Mouse (Mus musculus) left cerebral cortex, postnatal 36 days (tissue): ENCODE measurements around the gene Insl6. TPM values are rescaled to one million over a fixed set of nuclear protein-coding genes. Genes with fewer than 3 reads are reported as not detected.

Source experiments
- DNase-seq, 2 experiments: peaks; one replicate each; pipeline ENCODE4 v3.0.0; 2021 to 2022; ENCODE audit warnings: low spot score in 2 of 2, mixed read lengths in 1 of 2
- intact Hi-C: fragments of 180-260 bp; cut with DNase I; formaldehyde crosslinking; loops from one replicate; pipeline ENCODE4 v1.15.1; 2025
- total RNA-seq, 2 experiments: library from RNA; stranded (reverse); gene quantifications; 2 replicates each; pipeline ENCODE4 v1.2.3; 2021

Gene Insl6
- total RNA-seq, 2 experiments from 2014 or later, result 0.96 TPM; not detected in 1

DNA sequence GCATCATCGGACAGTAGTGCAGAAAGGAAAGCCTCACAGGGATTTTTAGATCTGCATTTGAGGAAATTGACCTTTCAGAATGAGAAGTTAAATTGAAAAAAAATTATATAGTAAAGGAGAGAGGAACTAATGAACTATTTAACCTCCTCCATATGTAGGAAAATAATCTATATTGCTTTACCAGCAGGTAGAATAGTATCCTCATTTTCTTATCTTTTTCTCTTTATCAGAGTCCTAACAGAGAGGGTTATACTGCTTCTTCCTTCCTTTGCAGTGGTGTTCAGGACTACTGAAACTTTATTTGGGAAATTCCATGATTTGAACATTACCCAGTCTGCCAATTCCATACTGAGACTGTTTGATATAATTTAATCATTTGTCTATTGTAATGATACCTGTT, 27.8 kb downstream of the Insl6 start:
- no peak for DNase-seq
- intact Hi-C loops, result no loop called here

DNA sequence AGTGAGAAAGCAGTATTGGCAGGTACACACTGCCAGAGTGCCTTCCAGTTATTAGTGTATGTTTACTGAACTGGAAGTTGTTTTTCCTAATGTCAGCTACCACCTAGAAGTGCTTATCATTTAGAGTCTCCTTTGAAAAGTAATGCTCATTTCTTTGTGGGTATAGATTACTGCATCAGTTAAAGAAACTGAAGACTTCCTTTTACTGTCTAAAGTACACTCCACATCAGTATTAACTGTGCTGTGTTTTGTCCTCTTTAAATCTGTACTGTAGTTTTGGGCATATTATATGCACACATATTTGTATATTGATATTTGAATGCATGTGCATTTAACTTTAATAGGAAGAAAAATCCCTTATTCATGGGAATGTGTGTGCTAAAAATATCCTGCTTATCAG, 29.0 kb downstream of the Insl6 start:
- no peak for DNase-seq
- intact Hi-C loops, result no loop called here

DNA sequence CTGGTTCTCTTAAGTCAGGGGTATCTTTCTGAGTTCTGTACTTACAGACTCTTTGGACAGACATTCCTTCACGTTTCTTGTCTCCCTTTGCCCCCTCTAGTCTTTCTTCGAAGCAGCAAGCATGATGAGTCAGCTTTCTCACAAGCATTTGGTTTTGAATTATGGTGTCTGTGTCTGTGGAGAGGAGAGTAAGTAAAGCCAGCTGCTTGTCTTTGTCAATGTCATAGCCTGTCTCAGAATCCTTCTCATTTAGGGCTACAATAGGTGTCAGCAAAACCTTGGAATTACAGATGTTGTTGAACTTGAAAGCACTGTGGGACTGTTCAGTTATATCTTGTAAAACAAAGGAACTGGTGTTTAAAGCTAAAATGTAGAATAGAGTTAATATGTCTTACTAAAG, 30.4 kb downstream of the Insl6 start:
- no peak for DNase-seq
- intact Hi-C loops, result no loop called here

DNA sequence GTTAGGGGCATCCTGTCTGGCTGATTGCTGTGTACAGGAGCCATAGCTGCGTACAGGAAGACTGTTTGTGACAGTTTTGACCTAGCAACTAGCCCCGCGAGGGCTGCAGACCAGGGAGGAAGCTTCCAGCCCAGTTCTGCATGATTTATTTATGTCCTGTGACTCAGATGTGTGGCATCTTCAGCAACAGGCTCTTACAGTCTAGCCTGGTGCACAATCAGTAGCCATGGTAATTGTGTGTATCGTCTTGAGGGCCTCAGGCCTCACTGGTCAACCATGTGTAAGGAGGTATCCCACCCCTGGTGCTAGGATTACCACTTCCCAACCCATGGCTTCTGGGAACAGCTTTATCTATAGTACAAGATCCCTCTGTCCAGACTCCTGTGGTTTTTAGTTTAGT, 32.6 kb downstream of the Insl6 start:
- intact Hi-C loops, result no loop called here
- DNase-seq, result no peak

DNA sequence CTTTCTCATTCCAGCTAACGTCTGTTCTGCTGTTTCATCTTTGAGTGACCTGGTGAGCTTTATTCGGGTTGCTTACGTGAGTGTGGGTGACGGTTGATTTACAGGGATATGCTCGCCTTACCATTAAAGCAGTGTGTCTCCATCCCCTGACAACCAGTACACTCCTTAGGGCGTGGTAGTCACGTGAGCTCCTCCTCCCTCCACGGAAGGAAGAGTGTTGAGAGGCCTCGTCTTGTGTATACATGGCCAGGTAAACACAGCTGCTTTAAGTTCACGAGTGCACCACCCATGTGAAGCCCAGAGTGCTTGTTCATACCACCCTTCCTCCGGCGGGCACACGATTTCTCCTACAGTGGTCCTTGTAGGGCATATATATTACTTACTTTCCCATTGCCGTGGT, 33.6 kb downstream of the Insl6 start:
- DNase-seq, result no peak
- intact Hi-C loops, result no loop called here

DNA sequence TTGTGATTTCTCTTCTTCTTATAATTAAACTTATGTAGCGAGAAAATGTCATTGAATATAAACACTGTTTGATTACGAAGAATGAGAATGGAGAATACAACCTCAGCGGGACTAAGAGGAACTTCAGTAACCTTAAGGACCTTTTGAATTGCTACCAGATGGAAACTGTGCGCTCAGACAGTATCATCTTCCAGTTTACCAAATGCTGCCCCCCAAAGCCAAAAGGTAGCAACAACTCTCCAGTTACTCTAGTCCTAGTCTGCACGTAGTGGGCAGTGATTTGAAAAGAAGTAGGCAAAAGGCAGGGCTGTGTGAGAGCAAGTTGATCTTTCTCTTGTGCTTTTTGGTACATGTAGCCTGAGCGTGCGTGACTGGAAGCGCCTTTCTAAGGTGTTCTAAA, 37.3 kb downstream of the Insl6 start:
- DNase-seq, result no peak

DNA sequence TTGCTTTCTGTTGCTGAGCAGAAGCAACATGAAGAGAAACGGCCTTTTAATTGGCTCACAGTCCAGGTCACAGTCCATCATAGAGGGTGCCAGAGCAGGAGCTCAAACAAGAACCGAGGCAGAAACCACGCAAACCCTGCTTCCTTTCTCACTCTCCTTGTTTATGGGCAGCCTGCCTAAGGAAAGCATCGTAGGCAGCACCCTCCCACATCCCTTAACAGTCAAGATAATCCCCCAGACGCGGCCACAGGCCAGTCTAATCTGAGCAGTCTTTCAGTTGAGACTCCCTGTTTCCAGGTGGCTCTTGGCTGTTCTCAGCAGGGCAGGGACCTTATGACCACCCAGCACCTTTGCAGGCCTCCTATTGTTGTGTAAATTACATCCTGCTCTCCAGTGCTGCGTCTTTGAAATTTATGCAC, 39.7 kb downstream of the Insl6 start:
- intact Hi-C loops, result no loop called here
- peak; percentile 36 for DNase-seq

More for the DNA sequence above, 37.3 kb downstream of the Insl6 start:
- intact Hi-C loops, result no loop called here

DNA sequence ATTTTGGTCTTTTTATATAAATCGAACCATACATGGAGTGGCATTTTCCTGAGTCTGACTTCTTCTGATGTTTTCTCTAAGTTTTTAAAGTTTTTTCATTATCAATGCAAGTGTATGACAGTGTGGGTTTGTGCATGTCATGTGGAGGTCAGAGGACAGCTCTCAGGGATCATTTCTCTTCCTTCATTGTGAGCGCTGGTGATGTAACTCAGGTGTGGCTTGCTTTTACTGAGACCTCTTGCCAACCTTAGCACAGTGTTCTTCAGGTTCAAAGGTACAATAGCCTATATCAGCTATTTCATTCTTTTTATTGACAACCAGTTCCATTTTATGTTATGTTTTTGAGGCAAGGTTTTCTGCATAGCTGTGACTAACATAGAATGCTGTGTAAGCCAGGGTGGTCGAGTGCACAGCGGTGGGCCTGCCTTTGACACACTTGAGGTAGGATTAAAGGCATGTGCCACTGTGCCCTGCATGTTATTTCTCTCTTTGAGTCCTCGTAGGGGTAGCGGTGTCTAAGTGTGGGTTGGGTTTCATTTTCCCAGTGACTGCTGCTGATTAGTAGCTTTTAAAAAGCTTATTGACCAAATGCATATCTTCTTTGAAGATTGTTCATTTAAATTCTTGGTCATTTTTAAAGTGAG, 46.1 kb downstream of the Insl6 start:
- no peak for DNase-seq
- intact Hi-C loops, result no loop called here

DNA sequence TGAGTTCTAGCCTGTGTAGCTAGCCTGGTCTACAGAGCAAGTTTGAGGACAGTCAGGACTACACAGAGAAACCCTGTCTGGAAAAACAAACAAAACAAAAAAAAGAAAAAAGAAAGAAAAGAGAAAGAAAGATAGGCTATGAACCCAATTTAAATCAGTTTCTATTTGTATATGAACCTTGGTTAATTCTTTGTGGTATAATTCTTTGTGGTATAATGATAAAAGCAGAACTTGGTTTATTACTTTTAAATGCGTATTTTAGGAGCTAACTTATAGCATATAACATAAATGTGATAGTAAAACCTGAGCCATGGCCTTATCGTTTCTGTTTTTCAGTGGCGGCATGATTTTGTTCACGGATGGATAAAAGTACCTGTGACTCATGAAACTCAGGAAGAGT, 48.7 kb downstream of the Insl6 start:
- DNase-seq, result no peak
- intact Hi-C loops, result no loop called here

DNA sequence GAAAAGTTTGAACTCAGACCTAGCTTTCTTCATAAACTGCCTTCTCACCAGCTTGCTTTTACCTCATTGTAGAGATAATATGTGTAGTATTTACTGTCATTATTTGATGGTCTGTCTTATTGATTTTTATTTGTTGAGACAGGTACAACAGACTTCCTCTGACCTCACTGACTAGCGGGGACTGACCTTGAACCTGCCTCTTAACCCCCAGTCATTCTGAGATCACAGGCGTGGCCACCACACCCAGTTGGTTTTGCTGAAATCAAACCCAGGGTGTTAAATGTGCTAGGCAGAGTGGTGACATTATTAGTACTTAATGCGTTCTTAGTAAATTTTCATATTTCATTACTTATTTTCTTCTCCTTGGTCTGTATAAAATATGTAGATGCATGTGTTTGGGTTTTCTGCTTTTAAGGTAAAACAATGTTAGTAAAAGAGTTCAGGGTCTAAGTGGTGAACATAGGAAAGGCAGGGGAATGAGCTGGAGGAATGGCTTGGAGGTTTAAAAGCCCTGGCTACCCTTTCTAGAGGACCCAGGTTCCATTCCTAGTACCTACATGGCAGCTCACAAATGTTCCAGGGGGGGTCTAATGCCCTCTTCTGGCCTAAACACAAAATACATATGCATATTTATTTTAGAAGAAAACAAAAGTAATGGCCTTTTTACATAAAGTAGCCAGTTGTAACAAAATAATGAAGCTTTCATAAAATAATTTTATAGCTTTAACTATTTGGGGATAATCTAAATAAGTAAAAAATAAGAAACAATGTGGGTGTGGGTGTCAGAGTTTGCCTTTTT, 52.9 kb downstream of the Insl6 start:
- intact Hi-C loops, result loop anchor here (5.0 kb wide), 1 partner anchor 210 kb away; no protein-coding TSS in a partner anchor
- DNase-seq, result no peak

Other genes starting within 250 kb of the Insl6 start
- gene Rcl1, start 224.0 kb downstream of the Insl6 start, total RNA-seq, result 10 to 100 TPM; 14.2 to 16.8 TPM
- gene Jak2, start 73.5 kb downstream of the Insl6 start, total RNA-seq, result 10 to 100 TPM; 28.0 to 38.6 TPM
- 1 to 10 TPM; 1.2 to 1.5 TPM for gene Rln1, start 9.3 kb upstream of the Insl6 start, total RNA-seq
- 10 to 100 TPM; 23.7 to 28.6 TPM for gene Plgrkt, start 42.0 kb upstream of the Insl6 start, total RNA-seq
- under 1 TPM; 0.97 to 0.99 TPM for gene Cd274, start 42.1 kb upstream of the Insl6 start, total RNA-seq
- gene Pdcd1lg2, start 85.6 kb upstream of the Insl6 start, total RNA-seq, result under 1 TPM; 0.20 to 0.32 TPM
- gene Ric1, start 196.9 kb upstream of the Insl6 start, total RNA-seq, result 10 to 100 TPM; 32.2 to 37.9 TPM